Mouse (Mus musculus) B cell, adult 62 days (primary cell): ENCODE measurements around the gene Fzd9. TPM values are rescaled to one million over a fixed set of nuclear protein-coding genes. Genes with fewer than 3 reads are reported as not detected.

Experiments
- total RNA-seq: library from RNA; stranded (reverse); gene quantifications from 4 replicates; pipeline ENCODE4 v1.2.4, GENCODE M21; 2023

The Fzd9 gene
- 0.24 to 0.67 TPM (median 0.45 TPM) in 4 replicates for total RNA-seq

DNA sequence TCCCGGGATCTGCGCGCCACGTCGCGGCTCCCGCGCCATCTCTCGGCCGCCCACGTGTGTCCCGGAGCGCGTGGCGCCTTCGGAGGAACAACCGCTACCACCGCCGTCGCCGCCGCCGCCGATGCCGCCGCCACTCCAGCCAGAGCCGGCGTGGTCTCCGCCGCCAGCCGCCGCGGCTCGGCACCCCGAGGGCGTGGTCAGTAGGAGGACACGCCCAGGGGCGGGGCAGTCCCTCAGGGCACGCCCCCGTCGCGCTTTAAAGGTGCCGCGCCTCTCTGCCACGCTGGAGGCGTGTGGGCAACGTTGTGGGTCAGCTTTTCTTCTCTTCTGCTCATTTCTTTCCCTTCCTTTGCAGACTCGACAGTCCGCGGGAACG, at the start of gene Fzd9:
Gene Fzd9, minus strand, starts transcription at position 152 of the 376 bp plus-strand sequence.

Other genes starting within 250 kb of the Fzd9 start
- gene Abhd11, start 242.1 kb downstream of the Fzd9 start, total RNA-seq: 34.9 to 40.6 TPM (median 35.5 TPM) in 4 replicates
- 2.8 to 4.7 TPM (median 3.7 TPM) in 4 replicates for gene Stx1a, start 227.7 kb downstream of the Fzd9 start, total RNA-seq
- 17.3 to 20.2 TPM (median 19.1 TPM) in 4 replicates for gene Dnajc30, start 187.0 kb downstream of the Fzd9 start, total RNA-seq
- 96.5 to 129 TPM (median 120 TPM) in 4 replicates for gene Bud23, start 186.3 kb downstream of the Fzd9 start, total RNA-seq
- gene Vps37d, start 173.0 kb downstream of the Fzd9 start, total RNA-seq: 0.50 to 0.95 TPM (median 0.61 TPM) in 3 of 4 replicates, not detected in the other
- gene Mlxipl, start 161.3 kb downstream of the Fzd9 start, total RNA-seq: not detected in 4 replicates
- 14.3 to 17.0 TPM (median 15.3 TPM) in 4 replicates for gene Tbl2, start 101.6 kb downstream of the Fzd9 start, total RNA-seq
- 72.8 to 88.8 TPM (median 76.4 TPM) in 4 replicates for gene Bcl7b, start 82.9 kb downstream of the Fzd9 start, total RNA-seq
- gene Baz1b, start 64.0 kb downstream of the Fzd9 start, total RNA-seq: 104 to 115 TPM (median 110 TPM) in 4 replicates
- gene Fkbp6, start 98.8 kb upstream of the Fzd9 start, total RNA-seq: not detected in 4 replicates
- not detected in 4 replicates for gene Trim50, start 102.1 kb upstream of the Fzd9 start, total RNA-seq
- 25.6 to 40.7 TPM (median 31.0 TPM) in 4 replicates for gene Nsun5, start 118.7 kb upstream of the Fzd9 start, total RNA-seq
- 60.4 to 65.7 TPM (median 62.5 TPM) in 4 replicates for gene Pom121, start 143.3 kb upstream of the Fzd9 start, total RNA-seq